Mouse (Mus musculus) heart, embryonic 13.5 days (tissue): Measurements from ENCODE around the gene Slc22a13. TPM values are rescaled to one million over a fixed set of nuclear protein-coding genes. Genes with fewer than 3 reads are reported as not detected.

Experiments
- ATAC-seq: fragments of 200-750 bp; cut with Nextera tagmentation; 2 replicates; pipeline ENCODE4 v1.8.0; 2017; ENCODE audit warnings: moderate TSS enrichment; ENCODE audit not compliant: insufficient number of reproducible peaks, low FRiP score, low TSS enrichment; ENCODE audit errors: extremely low read depth
- H3K27ac ChIP-seq: fragments of 300-500 bp; sonication (generic); replicated peaks from 2 replicates; pipeline ENCODE4 v1.5.1; 2015; ENCODE audit warnings: moderate library complexity, mild to moderate bottlenecking, inconsistent platforms
- H3K27me3 ChIP-seq: fragments of 300-500 bp; sonication (generic); replicated peaks from 2 replicates; pipeline ENCODE4 v1.6.1; 2015; ENCODE audit warnings: mild to moderate bottlenecking, inconsistent platforms
- H3K36me3 ChIP-seq: fragments of 300-500 bp; sonication (generic); 2 replicates; pipeline ENCODE4 v1.6.1; 2015; ENCODE audit warnings: mild to moderate bottlenecking, inconsistent platforms
- H3K4me1 ChIP-seq: fragments of 300-500 bp; sonication (generic); 2 replicates; pipeline ENCODE4 v1.6.1; 2015; ENCODE audit warnings: inconsistent platforms
- H3K4me2 ChIP-seq: fragments of 300-500 bp; sonication (generic); 2 replicates; pipeline ENCODE4 v1.6.1; 2015; ENCODE audit warnings: inconsistent platforms, mild to moderate bottlenecking, moderate library complexity
- H3K4me3 ChIP-seq: fragments of 300-500 bp; sonication (generic); 2 replicates; pipeline ENCODE4 v1.5.1; 2015; ENCODE audit warnings: moderate library complexity, mild to moderate bottlenecking, inconsistent platforms
- H3K9ac ChIP-seq: fragments of 300-500 bp; sonication (generic); 2 replicates; pipeline ENCODE4 v1.6.1; 2015; ENCODE audit warnings: inconsistent platforms, mild to moderate bottlenecking, moderate library complexity
- H3K9me3 ChIP-seq: fragments of 300-500 bp; sonication (generic); 2 replicates; pipeline ENCODE4 v1.6.1; 2016; ENCODE audit warnings: inconsistent platforms
- WGBS: fragments of 180-500 bp; shearing (Covaris S2); methylation state at CpG from one replicate; pipeline ENCODE4 v1.1.7; 2015; ENCODE audit warnings: mixed read lengths; 5-methylcytosine and 5-hydroxymethylcytosine counted together
- polyA plus RNA-seq: library from polyadenylated mRNA; unstranded; fragments of >200 nt; fragmentation: Nextera tagmentation; extraction: Ambion mirVana; gene quantifications from 2 replicates; pipeline ENCODE4 v1.2.1, GENCODE M21; 2015

Slc22a13 gene
- polyA plus RNA-seq, 1 experiment from 2014 or later = not detected

- Histone ChIP-seq H3K27ac (no peak overlapping the region), H3K27me3 (no peaks in the 10 kb centered on the region), H3K9ac (no peak overlapping the region), H3K4me1 (no peaks in the 10 kb centered on the region), H3K9me3 (peaks cover 7% of the 10 kb centered on the region; the same call in 1 of the 2 replicates), H3K36me3 (no peaks in the 10 kb centered on the region), H3K4me3 (no peak overlapping the region), H3K4me2 (no peak overlapping the region)
- WGBS = 81% methylated on average over 10 of the region's 10 CpGs
- ATAC-seq = no peak
Measured at GRCm38 (mm10) chr9:119199151-119199861, 9.6 kb downstream of the Slc22a13 start.

- Histone ChIP-seq H3K9me3 (no peaks in the 10 kb centered on the region), H3K27ac (no peak overlapping the region), H3K27me3 (0 out of 2 replicates have a peak, but pooled peaks cover 5% of the 10 kb centered on the region), H3K4me2 (no peak overlapping the region), H3K4me1 (no peaks in the 10 kb centered on the region), H3K4me3 (no peak overlapping the region), H3K36me3 (no peaks in the 10 kb centered on the region), H3K9ac (no peak overlapping the region)
- WGBS = 35% methylated on average over 11 of the region's 11 CpGs
- no peak for ATAC-seq
Measured at GRCm38 (mm10) chr9:119192202-119192990, 16.5 kb downstream of the Slc22a13 start.

- ATAC-seq = no peak
- 29% methylated on average over 3 of the region's 3 CpGs for WGBS
- Histone ChIP-seq H3K36me3 (no peaks in the 10 kb centered on the region), H3K27me3 (peaks cover 7% of the 10 kb centered on the region; the same call in 1 of the 2 replicates), H3K9ac (no peak overlapping the region), H3K4me1 (peaks cover 17% of the 10 kb centered on the region), H3K9me3 (no peaks in the 10 kb centered on the region), H3K4me3 (no peak overlapping the region), H3K4me2 (no peak overlapping the region), H3K27ac (no peak overlapping the region)
Measured at GRCm38 (mm10) chr9:119181241-119181728, 27.6 kb downstream of the Slc22a13 start.

GRCm38 (mm10) chr9:119179292-119179691, 29.6 kb downstream of the Slc22a13 start:
- no peak overlapping the region for H3K4me2 ChIP-seq
- no peak for ATAC-seq
- 77% methylated on average over 11 of the region's 11 CpGs for WGBS
- no peak overlapping the region for H3K27ac ChIP-seq
- no peaks in the 10 kb centered on the region for H3K9me3 ChIP-seq
- H3K9ac ChIP-seq = no peak overlapping the region
- H3K4me1 ChIP-seq = peaks cover 17% of the 10 kb centered on the region
- no peaks in the 10 kb centered on the region for H3K36me3 ChIP-seq
- peaks cover 7% of the 10 kb centered on the region; the same call in 1 of the 2 replicates for H3K27me3 ChIP-seq
- no peak overlapping the region for H3K4me3 ChIP-seq

- H3K36me3 ChIP-seq = no peaks in the 10 kb centered on the region
- no peak for ATAC-seq
- H3K27me3 ChIP-seq = peaks cover 3% of the 10 kb centered on the region; the same call in 1 of the 2 replicates
- H3K4me2 ChIP-seq = no peak overlapping the region
- 82% methylated on average over 2 of the region's 2 CpGs for WGBS
- no peak overlapping the region for H3K27ac ChIP-seq
- no peaks in the 10 kb centered on the region for H3K4me1 ChIP-seq
- H3K9ac ChIP-seq = no peak overlapping the region
- no peak overlapping the region for H3K4me3 ChIP-seq
- no peaks in the 10 kb centered on the region for H3K9me3 ChIP-seq
Measured at GRCm38 (mm10) chr9:119167608-119168007, 41.3 kb downstream of the Slc22a13 start.

- Histone ChIP-seq H3K4me2 (no peak overlapping the region), H3K4me3 (no peak overlapping the region)
Measured at GRCm38 (mm10) chr9:119165548-119165947, 43.4 kb downstream of the Slc22a13 start.

GRCm38 (mm10) chr9:119164743-119165142, 44.2 kb downstream of the Slc22a13 start:
- Histone ChIP-seq H3K4me2 (no peak overlapping the region), H3K4me3 (no peak overlapping the region), H3K4me1 (no peaks in the 10 kb centered on the region), H3K27ac (no peak overlapping the region), H3K27me3 (peaks cover 4% of the 10 kb centered on the region; the same call in 1 of the 2 replicates), H3K36me3 (no peaks in the 10 kb centered on the region), H3K9me3 (no peaks in the 10 kb centered on the region), H3K9ac (no peak overlapping the region)
- 70% methylated on average over 7 of the region's 7 CpGs for WGBS
- ATAC-seq = no peak

More at GRCm38 (mm10) chr9:119165548-119165947, 43.4 kb downstream of the Slc22a13 start:
- Histone ChIP-seq H3K9me3 (no peaks in the 10 kb centered on the region), H3K27me3 (no peaks in the 10 kb centered on the region), H3K9ac (no peak overlapping the region), H3K36me3 (no peaks in the 10 kb centered on the region), H3K4me1 (no peaks in the 10 kb centered on the region), H3K27ac (no peak overlapping the region)
- no peak for ATAC-seq
- 79% methylated on average over 6 of the region's 6 CpGs for WGBS

GRCm38 (mm10) chr9:119160689-119161088, 48.2 kb downstream of the Slc22a13 start:
- Histone ChIP-seq H3K27ac (no peak overlapping the region), H3K9me3 (no peaks in the 10 kb centered on the region), H3K27me3 (peaks cover 27% of the 10 kb centered on the region), H3K36me3 (no peaks in the 10 kb centered on the region), H3K9ac (no peak overlapping the region), H3K4me3 (no peak overlapping the region), H3K4me2 (no peak overlapping the region), H3K4me1 (no peaks in the 10 kb centered on the region)
- no peak for ATAC-seq
- WGBS = 83% methylated on average over 3 of the region's 3 CpGs

GRCm38 (mm10) chr9:119158861-119159260, 50.0 kb downstream of the Slc22a13 start, which contains the start of gene Gm47289:
Gm47289 (plus strand) TSS chr9:119159161.
- Histone ChIP-seq H3K36me3 (no peaks in the 10 kb centered on the region), H3K27me3 (peaks cover 46% of the 10 kb centered on the region), H3K4me1 (no peaks in the 10 kb centered on the region), H3K4me2 (no peak within 1 kb of the TSS), H3K9me3 (no peaks in the 10 kb centered on the region), H3K27ac (no peak within 1 kb of the TSS), H3K9ac (no peak within 1 kb of the TSS), H3K4me3 (no peak within 1 kb of the TSS)
- ATAC-seq = no peak
- 45% methylated on average over 4 of the region's 4 CpGs for WGBS

GRCm38 (mm10) chr9:119156278-119157201, 52.4 kb downstream of the Slc22a13 start, which contains the start of gene Acaa1b:
Acaa1b (minus strand) TSS chr9:119157093.
- Histone ChIP-seq H3K9me3 (no peaks in the 10 kb centered on the region), H3K4me2 (peak within 1 kb of the TSS; percentile 80), H3K27me3 (peaks cover 57% of the 10 kb centered on the region), H3K4me1 (no peaks in the 10 kb centered on the region), H3K27ac (no peak within 1 kb of the TSS), H3K9ac (peak within 1 kb of the TSS; percentile 71), H3K4me3 (peak within 1 kb of the TSS; percentile 60), H3K36me3 (no peaks in the 10 kb centered on the region)
- ATAC-seq = peak; percentile 42; the same call in 1 of the 2 replicates
- WGBS = 1% methylated on average over 65 of the region's 65 CpGs
